Mouse (Mus musculus) lung, embryonic 16.5 days (tissue): ENCODE measurements around the gene Grin2c. TPM values are rescaled to one million over a fixed set of nuclear protein-coding genes. Genes with fewer than 3 reads are reported as not detected.

Source experiments
- ATAC-seq: fragments of 200-750 bp; cut with Nextera tagmentation; 2 replicates; pipeline ENCODE4 v1.8.0; 2017; ENCODE audit warnings: low read depth, mild to moderate bottlenecking, moderate library complexity
- H3K27ac ChIP-seq: fragments of 300-500 bp; sonication (generic); 2 replicates; pipeline ENCODE4 v1.5.1; 2014; ENCODE audit warnings: mild to moderate bottlenecking, control low read depth, low read length
- H3K27me3 ChIP-seq: fragments of 300-500 bp; sonication (generic); 2 replicates; pipeline ENCODE4 v1.6.1; 2014; ENCODE audit warnings: low read depth, low read length, mixed read lengths; ENCODE audit not compliant: control insufficient read depth, insufficient read depth
- H3K36me3 ChIP-seq: fragments of 300-500 bp; sonication (generic); 2 replicates; pipeline ENCODE4 v1.6.1; 2014; ENCODE audit warnings: low read length; ENCODE audit not compliant: control insufficient read depth, insufficient read depth
- H3K4me1 ChIP-seq: fragments of 300-500 bp; sonication (generic); replicated peaks from 2 replicates; pipeline ENCODE4 v1.6.1; 2014; ENCODE audit warnings: low read length, mixed read lengths; ENCODE audit not compliant: control insufficient read depth, insufficient read depth
- H3K4me2 ChIP-seq: fragments of 300-500 bp; sonication (generic); 2 replicates; pipeline ENCODE4 v1.6.1; 2014; ENCODE audit warnings: low read depth, low read length, control low read depth
- H3K4me3 ChIP-seq: fragments of 300-500 bp; sonication (generic); 2 replicates; pipeline ENCODE4 v1.5.1; 2014; ENCODE audit warnings: mild to moderate bottlenecking, low read length, control low read depth
- H3K9ac ChIP-seq: fragments of 300-500 bp; sonication (generic); 2 replicates; pipeline ENCODE4 v1.6.1; 2014; ENCODE audit warnings: low read length, control low read depth
- H3K9me3 ChIP-seq: fragments of 300-500 bp; sonication (generic); 2 replicates; pipeline ENCODE4 v1.6.1; 2016; ENCODE audit warnings: low read length; ENCODE audit not compliant: control insufficient read depth
- WGBS: fragments of 180-500 bp; shearing (Covaris S2); extraction: QIAGEN DNeasy Blood & Tissue Kit; methylation state at CpG from one replicate; pipeline ENCODE4 v1.1.7; 2014; 5-methylcytosine and 5-hydroxymethylcytosine counted together
- polyA plus RNA-seq: library from polyadenylated mRNA; unstranded; fragments of >200 nt; fragmentation: Nextera tagmentation; extraction: Ambion mirVana; gene quantifications from 2 replicates; pipeline ENCODE4 v1.2.1, GENCODE M21; 2015

Gene Grin2c
- polyA plus RNA-seq, 1 experiment from 2014 or later = 0.06 TPM

DNA sequence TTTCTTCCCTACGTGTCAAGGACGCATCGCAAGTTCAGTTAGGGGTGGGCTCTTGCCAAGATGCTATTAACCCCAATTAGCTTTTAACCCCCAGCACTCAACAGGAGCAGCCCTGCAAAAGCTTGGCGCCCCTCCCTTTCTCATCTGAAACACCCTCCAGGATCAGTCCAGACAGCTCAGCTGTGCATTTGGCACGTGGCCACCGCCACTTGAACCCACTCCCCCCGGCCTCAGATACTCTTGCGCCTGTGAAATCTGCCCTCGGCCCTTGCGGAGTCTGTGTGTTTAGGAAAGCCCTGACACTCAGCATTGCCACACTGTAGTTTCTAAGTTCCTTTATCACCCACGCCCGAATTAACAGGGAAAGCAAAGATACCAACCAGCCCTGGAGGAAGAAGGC is 45.0 kb downstream of the Grin2c start:
- H3K36me3 ChIP-seq = no peaks in the 10 kb centered on the region
- ATAC-seq = peak; percentile 73
- no peaks in the 10 kb centered on the region for H3K27me3 ChIP-seq
- 10% methylated on average over 12 of the region's 12 CpGs for WGBS
- peak overlapping the region; percentile 32 for H3K4me2 ChIP-seq
- no peak overlapping the region for H3K4me3 ChIP-seq
- H3K4me1 ChIP-seq = peaks cover 35% of the 10 kb centered on the region
- H3K27ac ChIP-seq = no peak overlapping the region
- no peak overlapping the region for H3K9ac ChIP-seq
- no peaks in the 10 kb centered on the region for H3K9me3 ChIP-seq

DNA sequence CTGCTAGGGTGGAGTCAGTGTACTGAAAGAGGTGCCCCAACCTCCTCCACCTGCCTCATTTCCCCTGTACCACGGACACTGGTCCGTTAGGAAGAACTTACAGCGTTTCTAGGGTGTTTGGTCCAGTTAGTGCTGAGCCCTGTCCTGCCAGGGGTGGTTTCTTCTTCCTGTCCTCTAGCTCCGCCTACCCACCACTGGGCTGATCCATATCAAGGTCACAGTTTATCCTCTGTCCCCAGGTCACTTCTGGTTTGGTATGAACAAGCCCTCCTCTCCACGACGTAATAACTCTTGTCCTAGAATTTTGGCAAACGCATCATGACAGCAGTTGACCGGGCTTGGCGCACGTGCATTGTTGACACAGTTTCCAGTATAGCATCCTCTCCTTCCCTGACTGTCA is 47.4 kb downstream of the Grin2c start:
- no peak for ATAC-seq
- H3K27ac ChIP-seq = no peak overlapping the region
- H3K9ac ChIP-seq = no peak overlapping the region
- peaks cover 35% of the 10 kb centered on the region for H3K4me1 ChIP-seq
- no peaks in the 10 kb centered on the region for H3K9me3 ChIP-seq
- H3K4me3 ChIP-seq = no peak overlapping the region
- H3K36me3 ChIP-seq = no peaks in the 10 kb centered on the region
- no peaks in the 10 kb centered on the region for H3K27me3 ChIP-seq
- WGBS = 69% methylated on average over 10 of the region's 10 CpGs
- no peak overlapping the region for H3K4me2 ChIP-seq

DNA sequence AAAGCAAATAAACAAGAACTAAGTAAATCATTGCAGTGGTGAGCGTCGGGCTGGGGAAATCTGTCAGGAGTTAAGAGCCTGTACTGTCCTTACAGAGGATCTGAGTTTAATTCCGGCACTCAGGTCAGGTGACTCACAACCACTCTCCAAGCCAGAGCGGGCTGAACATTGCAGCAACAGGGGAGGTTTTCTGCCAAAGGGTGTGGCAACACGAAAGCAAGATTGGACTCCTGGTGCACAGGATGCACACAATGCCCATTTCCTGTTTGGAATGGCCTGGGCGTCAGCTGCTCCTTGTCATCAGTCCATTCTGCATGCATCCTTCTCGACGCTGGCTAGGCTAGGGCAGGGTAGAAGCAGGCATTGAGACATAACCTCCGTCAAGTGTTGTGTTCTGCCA is 47.8 kb downstream of the Grin2c start:
- Histone ChIP-seq H3K9me3 (no peaks in the 10 kb centered on the region), H3K27me3 (no peaks in the 10 kb centered on the region), H3K9ac (no peak overlapping the region), H3K4me1 (peaks cover 35% of the 10 kb centered on the region), H3K27ac (no peak overlapping the region), H3K36me3 (no peaks in the 10 kb centered on the region), H3K4me3 (no peak overlapping the region), H3K4me2 (no peak overlapping the region)
- WGBS = 30% methylated on average over 9 of the region's 9 CpGs
- ATAC-seq = peak; percentile 23; the same call in 1 of the 2 replicates

DNA sequence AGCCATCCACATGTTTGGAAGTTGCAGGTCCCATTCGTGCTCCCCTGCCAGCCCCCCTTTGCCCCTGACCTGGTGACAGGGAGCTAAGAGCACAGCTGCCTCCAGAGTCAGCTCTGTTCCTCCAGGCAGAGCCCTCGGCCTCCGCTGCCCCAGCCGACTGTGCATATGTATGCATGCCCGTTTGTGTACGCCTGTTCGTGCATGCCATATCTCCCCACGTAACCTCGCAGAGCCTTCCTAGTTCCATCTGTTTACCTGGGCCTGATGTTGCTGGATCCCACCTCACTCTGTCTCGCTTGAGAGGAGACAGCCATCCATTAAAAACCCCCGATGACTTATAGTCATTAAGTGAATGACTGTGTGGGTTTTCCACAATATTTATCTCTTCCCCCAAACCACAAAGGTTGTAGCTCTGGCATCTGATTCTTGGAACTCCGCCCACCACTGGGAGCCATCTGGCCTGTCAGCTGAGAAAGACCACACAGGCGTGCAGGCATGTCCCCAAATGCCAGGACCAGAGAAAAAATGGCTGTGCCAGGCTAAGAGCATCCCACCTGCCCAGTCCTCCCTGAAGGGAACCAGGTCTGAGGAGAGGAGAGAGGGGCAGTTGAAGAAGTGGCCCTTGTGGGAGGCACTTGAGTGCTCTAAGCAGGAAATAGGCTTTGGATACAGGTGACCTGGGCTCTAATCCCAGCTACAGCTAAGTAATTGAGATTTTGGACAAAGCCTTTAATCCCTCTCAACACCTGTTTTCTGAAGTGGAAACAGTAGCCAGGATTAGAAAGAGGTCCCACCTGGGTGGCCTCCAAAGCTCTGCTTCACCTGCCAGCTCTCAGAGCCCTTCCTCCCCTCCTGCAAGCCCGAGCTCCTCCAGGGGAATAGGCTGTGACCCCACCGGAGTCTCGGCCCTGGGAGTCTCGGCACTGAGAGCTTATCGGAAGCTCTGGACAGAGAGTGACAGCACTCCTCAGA is 49.3 kb downstream of the Grin2c start:
- H3K4me3 ChIP-seq = no peak overlapping the region
- ATAC-seq = no peak
- no peaks in the 10 kb centered on the region for H3K27me3 ChIP-seq
- 57% methylated on average over 18 of the region's 18 CpGs for WGBS
- H3K9ac ChIP-seq = no peak overlapping the region
- peaks cover 23% of the 10 kb centered on the region for H3K4me1 ChIP-seq
- H3K9me3 ChIP-seq = no peaks in the 10 kb centered on the region
- H3K4me2 ChIP-seq = no peak overlapping the region
- H3K27ac ChIP-seq = no peak overlapping the region
- H3K36me3 ChIP-seq = no peaks in the 10 kb centered on the region

DNA sequence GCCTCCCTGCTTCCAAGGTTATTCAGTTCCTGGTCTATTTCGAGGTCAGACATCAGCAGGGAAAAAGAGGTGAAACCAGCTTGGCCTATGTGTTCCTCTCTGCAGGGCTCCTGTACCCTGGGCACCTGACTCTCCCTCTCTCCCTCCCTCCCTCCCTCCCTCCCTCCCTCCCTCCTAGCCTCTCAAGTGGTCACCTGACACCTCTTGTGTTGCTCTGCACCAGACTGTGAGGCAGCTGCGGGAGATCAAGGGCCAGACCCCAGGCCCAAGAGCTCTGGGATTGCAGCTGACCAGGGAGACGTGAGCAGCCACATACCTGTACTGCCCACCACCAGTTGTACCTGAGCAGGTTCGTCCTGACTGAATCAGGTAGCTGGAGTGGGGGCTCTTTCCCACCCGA is 51.9 kb downstream of the Grin2c start:
- H3K4me3 ChIP-seq = no peak overlapping the region
- H3K27ac ChIP-seq = no peak overlapping the region
- peaks cover 12% of the 10 kb centered on the region for H3K4me1 ChIP-seq
- no peaks in the 10 kb centered on the region for H3K27me3 ChIP-seq
- no peak overlapping the region for H3K9ac ChIP-seq
- no peak overlapping the region for H3K4me2 ChIP-seq
- H3K9me3 ChIP-seq = no peaks in the 10 kb centered on the region
- ATAC-seq = peak; percentile 68
- WGBS = 34% methylated on average over 5 of the region's 5 CpGs
- H3K36me3 ChIP-seq = no peaks in the 10 kb centered on the region

DNA sequence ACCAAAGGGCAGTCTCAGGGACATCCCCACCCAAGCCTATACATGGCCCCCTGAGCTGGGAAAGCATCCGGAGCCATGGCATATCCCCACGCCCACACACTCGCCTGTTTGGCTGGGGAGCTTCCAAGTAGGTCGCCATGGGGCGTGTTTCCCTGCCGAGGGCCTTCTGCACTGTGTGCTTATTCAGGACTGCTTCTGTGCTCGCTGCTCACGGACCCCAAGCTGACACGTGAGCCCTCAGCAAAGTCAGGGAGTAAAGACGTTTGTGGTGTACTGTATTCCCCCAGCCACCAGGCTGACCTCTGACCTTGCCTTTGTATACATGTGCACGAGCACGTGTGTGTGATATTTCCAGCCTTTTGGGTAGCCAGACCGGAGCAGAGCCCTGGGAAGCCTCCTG is 54.9 kb downstream of the Grin2c start:
- ATAC-seq = no peak
- Histone ChIP-seq H3K27me3 (no peaks in the 10 kb centered on the region), H3K4me1 (no peaks in the 10 kb centered on the region), H3K4me2 (no peak overlapping the region), H3K9me3 (no peaks in the 10 kb centered on the region), H3K4me3 (no peak overlapping the region), H3K36me3 (no peaks in the 10 kb centered on the region), H3K9ac (no peak overlapping the region), H3K27ac (no peak overlapping the region)
- 38% methylated on average over 13 of the region's 13 CpGs for WGBS

DNA sequence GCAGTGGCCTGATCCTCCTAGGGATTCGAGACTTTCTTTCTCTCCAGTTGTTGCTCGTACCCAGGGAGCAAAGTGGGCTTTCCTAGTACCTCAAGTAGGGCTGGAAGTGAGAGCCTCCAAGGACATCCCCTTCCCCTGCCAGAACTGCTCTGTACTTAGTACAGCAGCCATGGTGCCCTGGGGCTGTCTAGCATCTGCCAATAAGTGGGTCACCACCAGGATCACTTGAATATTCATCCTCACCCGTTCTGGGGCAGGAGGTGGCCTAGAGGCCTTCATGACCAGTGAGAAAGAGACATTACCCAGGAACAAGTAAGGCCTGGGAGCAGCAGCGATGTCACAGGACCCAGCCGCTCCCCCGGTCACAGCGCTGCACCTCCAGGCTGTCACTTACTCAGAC is 57.1 kb downstream of the Grin2c start:
- ATAC-seq = no peak
- Histone ChIP-seq H3K9me3 (no peaks in the 10 kb centered on the region), H3K4me2 (no peak overlapping the region), H3K36me3 (no peaks in the 10 kb centered on the region), H3K4me1 (no peaks in the 10 kb centered on the region), H3K9ac (no peak overlapping the region), H3K27me3 (no peaks in the 10 kb centered on the region), H3K4me3 (no peak overlapping the region), H3K27ac (no peak overlapping the region)
- WGBS = 87% methylated on average over 7 of the region's 7 CpGs

DNA sequence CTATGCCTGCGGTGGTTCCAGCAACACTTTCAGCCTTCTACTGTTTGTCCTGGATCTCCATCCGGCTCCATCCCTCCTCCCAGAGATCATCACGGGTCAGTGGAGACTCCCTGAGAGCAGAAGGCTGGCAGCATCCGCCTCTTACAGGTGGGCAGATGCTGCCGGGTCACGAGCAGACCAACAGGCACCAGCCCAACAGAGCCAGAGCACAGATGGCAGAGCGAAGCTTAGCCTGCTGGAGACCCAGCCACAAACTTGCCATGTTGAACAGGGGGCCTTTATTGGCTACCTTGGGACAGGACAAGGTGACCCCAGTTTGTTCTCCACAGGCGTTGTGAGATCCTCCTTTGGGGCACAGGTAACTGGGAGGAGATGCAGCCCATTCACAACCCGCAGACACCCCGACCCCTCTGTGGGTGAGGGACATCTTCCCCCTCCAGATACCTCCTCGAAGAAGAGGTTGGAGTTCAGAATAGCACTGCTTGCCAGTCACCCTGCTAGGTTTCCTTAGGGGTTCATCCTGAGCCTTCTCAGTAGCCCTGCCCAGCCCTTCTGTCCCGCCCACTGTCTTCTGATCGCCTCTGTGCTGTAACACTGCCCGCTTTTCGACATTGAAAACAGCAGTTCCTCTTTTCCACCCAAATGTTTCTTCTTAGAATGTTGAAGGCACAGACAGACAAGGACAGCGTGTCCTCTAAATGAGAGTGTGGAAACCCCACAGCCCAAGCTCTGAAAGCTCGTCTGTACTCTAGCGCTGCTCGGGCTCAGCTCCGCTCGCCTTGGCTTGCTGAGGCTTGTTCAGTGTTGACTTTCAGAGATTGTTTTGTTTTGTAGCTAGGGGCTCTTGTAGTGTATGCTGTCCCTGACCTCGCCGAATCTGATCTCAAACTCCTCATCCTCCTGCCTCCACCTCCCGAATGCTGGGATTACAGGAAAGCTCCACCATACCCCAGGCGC is 58.0 kb downstream of the Grin2c start:
- H3K9ac ChIP-seq = no peak overlapping the region
- H3K4me2 ChIP-seq = no peak overlapping the region
- no peaks in the 10 kb centered on the region for H3K27me3 ChIP-seq
- 78% methylated on average over 25 of the region's 25 CpGs for WGBS
- no peaks in the 10 kb centered on the region for H3K9me3 ChIP-seq
- H3K36me3 ChIP-seq = no peaks in the 10 kb centered on the region
- ATAC-seq = no peak
- no peak overlapping the region for H3K4me3 ChIP-seq
- H3K27ac ChIP-seq = no peak overlapping the region
- H3K4me1 ChIP-seq = no peaks in the 10 kb centered on the region

DNA sequence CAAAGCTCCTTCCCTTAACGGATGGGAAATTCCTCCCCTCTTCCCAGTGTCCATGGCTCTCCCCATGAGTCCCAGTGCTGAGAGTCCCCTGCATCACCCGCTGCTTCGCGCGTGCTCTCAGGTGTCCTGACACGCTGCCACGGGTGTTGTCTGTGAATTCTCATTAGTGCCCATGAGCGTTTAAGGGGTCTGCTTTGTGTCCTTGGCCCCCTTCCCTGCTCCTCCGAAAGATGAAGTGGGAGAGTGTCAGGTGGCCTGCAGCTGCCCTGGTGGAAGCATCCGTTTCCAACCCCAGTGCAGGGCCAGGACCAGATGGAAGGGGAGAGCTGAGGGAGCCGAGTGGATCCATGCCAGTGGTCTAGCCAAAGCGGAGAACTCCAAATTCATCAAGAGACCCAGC is 58.9 kb downstream of the Grin2c start:
- ATAC-seq = no peak
- Histone ChIP-seq H3K27ac (no peak overlapping the region), H3K36me3 (no peaks in the 10 kb centered on the region), H3K27me3 (no peaks in the 10 kb centered on the region; the same call in 1 of the 2 replicates), H3K4me1 (no peaks in the 10 kb centered on the region), H3K9me3 (no peaks in the 10 kb centered on the region), H3K9ac (no peak overlapping the region), H3K4me2 (no peak overlapping the region), H3K4me3 (no peak overlapping the region)
- WGBS = 81% methylated on average over 12 of the region's 12 CpGs
